Mouse (Mus musculus) limb, embryonic 11.5 days (tissue): ENCODE measurements around the gene Olfr960. TPM values are rescaled to one million over a fixed set of nuclear protein-coding genes. Genes with fewer than 3 reads are reported as not detected.

Source experiments
- ATAC-seq: fragments of 200-750 bp; cut with Nextera tagmentation; 2 replicates; pipeline ENCODE4 v1.8.0; 2017; ENCODE audit warnings: low read depth; ENCODE audit not compliant: insufficient number of reproducible peaks, low FRiP score, low TSS enrichment
- DNase-seq: peaks from one replicate; pipeline ENCODE4 v3.0.0-alpha.2; 2015; ENCODE audit warnings: low spot score
- H3K27ac ChIP-seq: fragments of 300-500 bp; sonication (generic); replicated peaks from 2 replicates; pipeline ENCODE4 v1.5.1; 2014; ENCODE audit warnings: low read depth, mild to moderate bottlenecking, low read length
- H3K27me3 ChIP-seq: fragments of 300-500 bp; sonication (generic); 2 replicates; pipeline ENCODE4 v1.6.1; 2014; ENCODE audit warnings: mild to moderate bottlenecking, low read length, mixed read lengths; ENCODE audit not compliant: control insufficient read depth, insufficient read depth
- H3K36me3 ChIP-seq: fragments of 300-500 bp; sonication (generic); 2 replicates; pipeline ENCODE4 v1.6.1; 2014; ENCODE audit warnings: mild to moderate bottlenecking, low read length, moderate library complexity, mixed read lengths; ENCODE audit not compliant: control insufficient read depth, insufficient read depth
- H3K4me1 ChIP-seq: fragments of 300-500 bp; sonication (generic); 2 replicates; pipeline ENCODE4 v1.6.1; 2014; ENCODE audit warnings: low read length, mixed read lengths; ENCODE audit not compliant: control insufficient read depth, insufficient read depth
- H3K4me2 ChIP-seq: fragments of 300-500 bp; sonication (generic); 2 replicates; pipeline ENCODE4 v1.6.1; 2014; ENCODE audit warnings: low read depth, mild to moderate bottlenecking, moderate library complexity; ENCODE audit not compliant: severe bottlenecking
- H3K4me3 ChIP-seq: fragments of 300-500 bp; sonication (generic); 2 replicates; pipeline ENCODE4 v1.5.1; 2014; ENCODE audit warnings: low read depth, low read length
- H3K9ac ChIP-seq: fragments of 300-500 bp; sonication (generic); 2 replicates; pipeline ENCODE4 v1.6.1; 2014; ENCODE audit warnings: mild to moderate bottlenecking, low read length
- H3K9me3 ChIP-seq: fragments of 300-500 bp; sonication (generic); 2 replicates; pipeline ENCODE4 v1.6.1; 2016; ENCODE audit warnings: low read length; ENCODE audit not compliant: control insufficient read depth
- WGBS: fragments of 180-500 bp; shearing (Covaris S2); extraction: QIAGEN DNeasy Blood & Tissue Kit; methylation state at CpG from one replicate; pipeline ENCODE4 v1.1.7; 2014; 5-methylcytosine and 5-hydroxymethylcytosine counted together
- polyA plus RNA-seq: library from polyadenylated mRNA; unstranded; fragments of >200 nt; fragmentation: Nextera tagmentation; extraction: Ambion mirVana; gene quantifications from 2 replicates; pipeline ENCODE4 v1.2.1, GENCODE M21; 2014

The Olfr960 gene
- polyA plus RNA-seq, 1 experiment from 2014 or later: not detected

DNA sequence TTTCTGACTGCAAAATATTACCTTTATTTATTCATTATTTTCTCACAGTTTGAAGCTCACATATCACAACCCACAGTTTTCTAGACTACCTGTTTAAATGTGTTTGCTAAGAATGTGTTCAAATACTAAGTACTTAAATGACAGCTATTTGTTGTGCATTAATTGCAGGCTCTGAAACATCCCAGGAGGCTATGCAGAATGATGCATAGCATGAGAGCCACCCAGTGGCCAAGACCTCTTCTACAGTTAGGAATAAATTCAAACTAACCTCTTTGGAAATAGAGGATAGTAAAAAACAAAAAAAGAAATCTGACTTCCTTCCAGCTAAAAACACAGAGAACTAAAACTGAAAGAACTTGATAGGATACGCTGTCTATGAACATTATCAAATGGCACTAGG, 9.2 kb upstream of the Olfr960 start:
- no peak overlapping the region for H3K27ac ChIP-seq
- 63% methylated on average over 1 of the region's 1 CpGs for WGBS
- H3K4me1 ChIP-seq: no peaks in the 10 kb centered on the region
- H3K9ac ChIP-seq: no peak overlapping the region
- DNase-seq (no peak), ATAC-seq (no peak)
- H3K36me3 ChIP-seq: no peaks in the 10 kb centered on the region
- H3K9me3 ChIP-seq: no peaks in the 10 kb centered on the region
- H3K4me2 ChIP-seq: no peak overlapping the region
- no peak overlapping the region for H3K4me3 ChIP-seq
- H3K27me3 ChIP-seq: no peaks in the 10 kb centered on the region

DNA sequence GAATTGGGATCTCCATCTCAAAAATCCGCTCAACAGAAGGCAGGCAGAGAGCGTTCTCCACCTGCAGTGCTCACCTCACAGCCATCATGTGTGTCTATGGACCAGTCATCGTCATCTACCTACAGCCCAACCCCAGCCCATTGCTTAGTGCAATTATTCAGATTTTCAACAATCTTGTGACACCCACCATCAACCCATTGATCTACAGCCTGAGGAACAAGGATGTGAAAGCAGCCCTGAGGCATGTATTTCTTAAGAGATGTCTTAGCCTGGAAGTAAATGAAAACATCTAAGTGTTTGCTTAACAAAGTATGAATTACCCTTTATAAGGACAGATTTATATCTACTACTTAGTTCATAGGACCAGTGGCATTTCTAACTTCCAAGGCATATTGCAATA, 2.6 kb downstream of the Olfr960 start:
- H3K9ac ChIP-seq: no peak overlapping the region
- WGBS: 90% methylated on average over 3 of the region's 3 CpGs
- no peaks in the 10 kb centered on the region for H3K36me3 ChIP-seq
- no peak overlapping the region for H3K27ac ChIP-seq
- no peaks in the 10 kb centered on the region for H3K9me3 ChIP-seq
- no peak for ATAC-seq
- H3K4me2 ChIP-seq: no peak overlapping the region
- H3K4me1 ChIP-seq: no peaks in the 10 kb centered on the region
- DNase-seq: no peak
- no peak overlapping the region for H3K4me3 ChIP-seq
- H3K27me3 ChIP-seq: no peaks in the 10 kb centered on the region

DNA sequence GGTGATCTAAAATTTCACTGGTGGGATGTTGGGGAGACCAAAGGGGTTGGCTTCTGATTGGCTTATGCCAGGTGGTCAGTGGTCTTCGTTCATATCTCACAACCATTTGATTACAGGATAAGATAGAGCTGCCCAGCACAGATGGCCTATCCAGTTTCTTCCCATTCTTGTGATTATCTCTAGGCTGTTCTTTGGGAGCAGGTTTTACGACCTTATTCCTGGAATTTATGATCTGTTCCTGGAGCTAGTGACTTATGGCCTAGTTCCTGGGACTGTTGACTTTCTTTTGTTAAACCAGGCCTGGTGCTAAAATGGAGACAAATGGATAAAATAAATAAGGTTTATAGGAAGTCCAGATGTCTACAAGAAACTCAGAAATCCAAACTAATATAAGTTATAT, 3.5 kb downstream of the Olfr960 start:
- H3K36me3 ChIP-seq: no peaks in the 10 kb centered on the region
- DNase-seq: no peak
- H3K4me3 ChIP-seq: no peak overlapping the region
- H3K27me3 ChIP-seq: no peaks in the 10 kb centered on the region
- H3K4me2 ChIP-seq: no peak overlapping the region
- no peak overlapping the region for H3K27ac ChIP-seq
- ATAC-seq: no peak
- 61% methylated on average over 2 of the region's 2 CpGs for WGBS
- H3K4me1 ChIP-seq: no peaks in the 10 kb centered on the region
- no peaks in the 10 kb centered on the region for H3K9me3 ChIP-seq
- no peak overlapping the region for H3K9ac ChIP-seq

DNA sequence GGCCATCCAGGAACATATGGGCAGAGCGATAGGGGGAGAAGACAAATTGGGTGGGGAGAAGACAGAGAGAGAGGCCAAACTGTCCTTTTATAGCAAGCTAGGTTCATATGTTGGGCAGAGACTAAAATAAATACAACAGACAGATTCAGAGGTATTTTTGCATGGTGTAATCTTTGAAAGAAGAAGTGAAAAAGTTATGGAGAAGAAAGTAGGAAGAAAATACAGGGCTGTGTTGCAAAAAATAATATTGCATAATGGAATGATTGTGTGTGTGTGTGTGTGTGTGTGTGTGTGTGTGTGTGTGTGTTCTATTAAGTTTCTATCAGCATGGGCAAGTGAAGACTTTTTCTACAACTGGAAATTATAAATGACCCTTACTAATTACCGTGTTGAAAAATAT, 7.9 kb downstream of the Olfr960 start:
- Histone ChIP-seq H3K27ac (no peak overlapping the region), H3K4me1 (no peaks in the 10 kb centered on the region), H3K36me3 (no peaks in the 10 kb centered on the region), H3K9me3 (no peaks in the 10 kb centered on the region), H3K27me3 (no peaks in the 10 kb centered on the region), H3K4me2 (no peak overlapping the region), H3K9ac (no peak overlapping the region), H3K4me3 (no peak overlapping the region)
- 83% methylated on average over 2 of the region's 2 CpGs for WGBS
- no peak for DNase-seq
- ATAC-seq: no peak

DNA sequence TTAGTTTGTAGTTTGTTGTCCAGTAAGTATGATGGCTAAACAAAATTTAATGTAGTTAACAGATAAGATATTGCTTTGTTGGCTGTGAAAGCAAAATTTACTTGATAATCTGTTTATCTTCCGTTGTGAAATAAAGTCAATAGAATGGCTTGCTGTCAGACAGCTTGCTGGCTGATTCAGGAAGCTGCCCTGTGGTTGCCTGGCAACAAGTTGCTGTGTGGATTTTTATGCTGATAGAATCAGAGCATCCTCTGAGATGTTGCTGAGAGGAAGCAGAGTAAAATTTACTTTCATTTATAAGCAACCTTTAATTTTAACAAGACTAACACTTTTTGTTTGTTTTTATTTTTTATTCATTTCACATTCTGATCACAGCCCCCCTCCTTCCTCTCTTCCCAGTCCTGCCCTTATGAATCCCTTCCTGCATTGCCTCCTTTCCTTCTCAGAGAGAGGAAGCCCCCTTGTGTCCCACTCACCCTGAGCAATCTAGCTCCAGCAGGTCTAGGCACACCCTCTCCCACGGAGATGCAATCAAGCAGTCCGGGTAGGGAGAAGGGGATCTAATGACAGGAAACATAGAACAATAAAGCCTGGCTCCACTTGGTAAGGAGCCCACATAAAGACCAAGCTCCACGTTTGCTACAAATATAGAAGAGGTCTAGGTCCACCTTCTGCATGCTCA, 12.9 kb downstream of the Olfr960 start:
- WGBS: 40% methylated on average over 4 of the region's 4 CpGs
- Histone ChIP-seq H3K4me2 (no peak overlapping the region), H3K4me1 (no peaks in the 10 kb centered on the region), H3K4me3 (no peak overlapping the region), H3K9ac (no peak overlapping the region), H3K36me3 (no peaks in the 10 kb centered on the region), H3K27ac (no peak overlapping the region), H3K9me3 (no peaks in the 10 kb centered on the region), H3K27me3 (no peaks in the 10 kb centered on the region)
- DNase-seq: no peak
- ATAC-seq: no peak

DNA sequence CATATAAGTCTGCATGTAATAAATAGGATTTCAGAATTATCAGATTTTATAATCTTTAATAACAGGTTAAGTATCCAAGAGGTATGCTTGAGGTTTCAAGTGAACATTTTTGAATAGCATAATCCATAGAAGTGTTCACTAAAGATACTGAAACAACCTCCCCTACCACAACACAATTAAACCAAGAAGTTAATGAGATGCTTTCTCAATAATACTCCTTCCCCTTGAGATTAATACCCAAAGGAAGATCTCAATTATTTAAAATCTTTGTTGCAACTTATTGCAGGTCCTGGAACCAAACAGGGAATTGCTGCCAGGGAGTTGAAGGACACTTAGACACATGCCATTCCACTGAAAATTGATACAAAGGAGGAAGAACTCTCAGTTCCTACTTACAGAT, 23.6 kb downstream of the Olfr960 start, which contains the start of gene Olfr961:
TSS of gene Olfr961 (plus strand) at position 301 of the 400 bp plus-strand sequence.
- DNase-seq (no peak), ATAC-seq (no peak)
- no peaks in the 10 kb centered on the region for H3K27me3 ChIP-seq
- H3K9me3 ChIP-seq: no peaks in the 10 kb centered on the region
- H3K4me1 ChIP-seq: no peaks in the 10 kb centered on the region
- no peak within 1 kb of the TSS for H3K27ac ChIP-seq
- H3K4me2 ChIP-seq: no peak within 1 kb of the TSS
- H3K36me3 ChIP-seq: no peaks in the 10 kb centered on the region
- no peak within 1 kb of the TSS for H3K9ac ChIP-seq
- no peak within 1 kb of the TSS for H3K4me3 ChIP-seq

DNA sequence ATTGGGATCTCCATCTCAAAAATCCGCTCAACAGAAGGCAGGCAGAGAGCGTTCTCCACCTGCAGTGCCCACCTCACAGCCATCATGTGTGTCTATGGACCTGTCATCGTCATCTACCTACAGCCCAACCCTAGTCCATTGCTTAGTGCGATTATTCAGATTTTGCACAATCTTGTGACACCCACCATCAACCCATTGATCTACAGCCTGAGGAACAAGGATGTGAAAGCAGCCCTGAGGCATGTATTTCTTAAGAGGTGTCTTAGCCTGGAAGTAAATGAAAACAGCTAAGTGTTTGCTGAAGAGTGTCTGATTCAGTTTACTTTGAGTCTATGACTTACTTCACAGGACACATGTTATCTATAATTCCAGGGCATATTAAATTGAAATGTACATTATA, 26.2 kb downstream of the Olfr960 start:
- Histone ChIP-seq H3K4me3 (no peak overlapping the region), H3K27me3 (no peaks in the 10 kb centered on the region), H3K4me2 (no peak overlapping the region), H3K9ac (no peak overlapping the region), H3K36me3 (no peaks in the 10 kb centered on the region), H3K27ac (no peak overlapping the region), H3K4me1 (no peaks in the 10 kb centered on the region), H3K9me3 (no peaks in the 10 kb centered on the region)
- DNase-seq (no peak), ATAC-seq (no peak)
- WGBS: 81% methylated on average over 4 of the region's 4 CpGs

DNA sequence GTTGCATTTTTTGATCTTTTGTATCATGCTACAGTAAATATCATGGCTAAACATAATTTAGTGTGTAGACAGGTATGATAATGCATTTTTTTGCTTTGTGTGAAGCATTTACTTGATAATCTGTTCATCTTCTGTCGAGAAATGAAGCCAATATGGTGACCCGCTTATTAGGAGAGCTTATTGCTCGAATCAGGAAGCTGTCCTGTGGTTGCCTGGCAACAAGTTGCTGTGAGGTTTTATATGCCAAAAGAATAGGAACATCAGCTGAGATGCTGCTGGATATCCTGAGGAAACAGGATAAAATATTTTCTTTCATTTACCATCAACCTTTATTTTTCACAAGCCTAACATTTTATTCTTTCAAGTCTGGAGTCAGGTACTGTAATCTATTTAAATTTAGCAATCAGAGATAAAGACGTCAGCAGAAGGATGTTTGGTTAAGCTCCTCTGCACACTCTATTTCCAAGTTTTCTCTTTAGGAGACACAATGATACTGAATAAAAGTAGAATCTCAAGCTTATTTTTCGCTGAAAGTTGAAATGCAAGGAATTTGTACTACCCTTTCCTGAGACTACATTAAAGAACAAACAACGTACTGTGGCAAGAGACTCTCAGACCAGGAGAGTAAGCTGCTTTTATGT, 33.7 kb downstream of the Olfr960 start:
- Histone ChIP-seq H3K27ac (no peak overlapping the region), H3K4me3 (no peak overlapping the region), H3K4me1 (no peaks in the 10 kb centered on the region), H3K9me3 (no peaks in the 10 kb centered on the region), H3K36me3 (no peaks in the 10 kb centered on the region), H3K27me3 (no peaks in the 10 kb centered on the region), H3K4me2 (no peak overlapping the region), H3K9ac (no peak overlapping the region)
- WGBS: 81% methylated on average over 6 of the region's 6 CpGs
- DNase-seq: no peak
- ATAC-seq: no peak

DNA sequence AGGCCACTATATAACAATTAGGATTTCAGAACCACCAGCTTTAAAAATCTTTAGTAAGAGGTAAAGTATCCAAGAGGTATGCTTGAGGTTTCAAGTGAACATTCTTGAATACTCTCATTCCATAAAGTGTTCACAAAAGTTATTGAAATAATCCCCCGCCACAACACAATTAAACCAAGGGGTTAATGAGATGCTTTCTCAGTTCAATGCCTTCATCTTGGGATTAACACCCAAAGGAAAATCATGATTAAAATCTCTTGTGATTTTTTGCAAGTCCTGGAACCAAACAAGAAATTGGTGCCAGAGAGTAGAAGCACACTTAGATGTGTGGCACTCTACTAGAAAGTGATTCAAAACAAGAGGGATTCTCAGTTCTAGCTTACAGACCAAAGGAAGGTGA, 45.7 kb downstream of the Olfr960 start, which contains the start of gene Olfr963:
TSS of gene Olfr963 (plus strand) at position 301 of the 400 bp plus-strand sequence.
- Histone ChIP-seq H3K27ac (no peak within 1 kb of the TSS), H3K9ac (no peak within 1 kb of the TSS), H3K4me1 (no peaks in the 10 kb centered on the region), H3K4me2 (no peak within 1 kb of the TSS), H3K4me3 (no peak within 1 kb of the TSS), H3K27me3 (no peaks in the 10 kb centered on the region), H3K9me3 (no peaks in the 10 kb centered on the region), H3K36me3 (no peaks in the 10 kb centered on the region)
- DNase-seq: no peak
- 82% methylated on average over 1 of the region's 1 CpGs for WGBS
- ATAC-seq: no peak
